Mouse (Mus musculus) kidney, postnatal 25 days (tissue): ENCODE measurements around the gene Micu1.

Source experiments
- DNase-seq, 2 experiments: peaks; one replicate each; pipeline ENCODE4 v3.0.0; 2021; ENCODE audit warnings: mixed read lengths in 2 of 2

Micu1 gene

GRCm38 (mm10) chr10:59813759-59814158, 111.5 kb downstream of the Micu1 start:
- no peak for DNase-seq

- DNase-seq: peak; percentile 46 to 54
These were observed 112.4 kb downstream of the Micu1 start for GRCm38 (mm10) chr10:59814505-59815155.

GRCm38 (mm10) chr10:59816569-59816968, 114.3 kb downstream of the Micu1 start:
- no peak for DNase-seq

- no peak for DNase-seq
These were observed 115.3 kb downstream of the Micu1 start for GRCm38 (mm10) chr10:59817528-59817927.

- no peak for DNase-seq
These were observed 115.7 kb downstream of the Micu1 start for GRCm38 (mm10) chr10:59817991-59818390.

GRCm38 (mm10) chr10:59819146-59819545, 116.9 kb downstream of the Micu1 start:
- DNase-seq: no peak

- no peak for DNase-seq
These were observed 118.6 kb downstream of the Micu1 start for GRCm38 (mm10) chr10:59820886-59821285.

- DNase-seq: no peak
These were observed 119.2 kb downstream of the Micu1 start for GRCm38 (mm10) chr10:59821334-59822066.

- DNase-seq: no peak
These were observed 120.6 kb downstream of the Micu1 start for GRCm38 (mm10) chr10:59822857-59823256.

- DNase-seq: no peak
These were observed 123.0 kb downstream of the Micu1 start for GRCm38 (mm10) chr10:59825137-59825812.

- DNase-seq: no peak
These were observed 127.6 kb downstream of the Micu1 start for GRCm38 (mm10) chr10:59829886-59830285.

GRCm38 (mm10) chr10:59831950-59832349, 129.7 kb downstream of the Micu1 start:
- no peak for DNase-seq

- no peak for DNase-seq
These were observed 133.3 kb downstream of the Micu1 start for GRCm38 (mm10) chr10:59835301-59836155.

- DNase-seq: no peak
These were observed 135.2 kb downstream of the Micu1 start for GRCm38 (mm10) chr10:59837490-59837889.

GRCm38 (mm10) chr10:59841434-59841833, 139.2 kb downstream of the Micu1 start:
- DNase-seq: no peak

GRCm38 (mm10) chr10:59843125-59843524, 140.8 kb downstream of the Micu1 start:
- no peak for DNase-seq

- DNase-seq: no peak
These were observed 142.4 kb downstream of the Micu1 start for GRCm38 (mm10) chr10:59844686-59845085.

- DNase-seq: no peak
These were observed 144.1 kb downstream of the Micu1 start for GRCm38 (mm10) chr10:59846416-59846815.

- DNase-seq: no peak
These were observed 146.0 kb downstream of the Micu1 start for GRCm38 (mm10) chr10:59848079-59848877.

GRCm38 (mm10) chr10:59848953-59849352, 146.7 kb downstream of the Micu1 start:
- no peak for DNase-seq

- peak; percentile 76 to 88 for DNase-seq
These were observed 147.1 kb downstream of the Micu1 start for GRCm38 (mm10) chr10:59849371-59849770.

GRCm38 (mm10) chr10:59857157-59857556, 154.9 kb downstream of the Micu1 start:
- DNase-seq: peak; percentile 51 to 78
